Mouse (Mus musculus) kidney, adult 8-10 months (tissue): ENCODE data around the gene Srprb.
"Not testable (repeated sequence)": the region's sequence is repeated elsewhere in the genome, so short reads cannot be mapped to it uniquely, and the experiment has no call there.

ENCODE experiments used
- DNase-seq, 2 experiments: peaks; one replicate each; pipeline ENCODE4 v3.0.0; 2022

Gene Srprb

GRCm38 (mm10) chr9:103208802-103209423 lies 7.0 kb upstream of the Srprb start:
- DNase-seq: no peak

GRCm38 (mm10) chr9:103207846-103208245 lies 5.9 kb upstream of the Srprb start:
- peak; percentile 56 to 58 for DNase-seq

GRCm38 (mm10) chr9:103205786-103206185 lies 3.8 kb upstream of the Srprb start:
- no peak for DNase-seq

- no peak for DNase-seq
Observed at GRCm38 (mm10) chr9:103188416-103188815, 13.5 kb downstream of the Srprb start.

GRCm38 (mm10) chr9:103186747-103187146 lies 15.2 kb downstream of the Srprb start:
- DNase-seq: peak; percentile 64 to 69

GRCm38 (mm10) chr9:103185946-103186345 lies 16.0 kb downstream of the Srprb start:
- no peak for DNase-seq

- no peak for DNase-seq
Observed at GRCm38 (mm10) chr9:103184855-103185254, 17.1 kb downstream of the Srprb start.

- no peak for DNase-seq
Observed at GRCm38 (mm10) chr9:103181886-103182285, 20.1 kb downstream of the Srprb start.

GRCm38 (mm10) chr9:103180807-103181565 lies 21.0 kb downstream of the Srprb start:
- peak; percentile 53 to 66 for DNase-seq

GRCm38 (mm10) chr9:103180303-103180702 lies 21.6 kb downstream of the Srprb start:
- no peak for DNase-seq

- DNase-seq: no peak
Observed at GRCm38 (mm10) chr9:103175692-103176091, 26.2 kb downstream of the Srprb start.

GRCm38 (mm10) chr9:103174771-103175519 lies 27.0 kb downstream of the Srprb start:
- peak in 1 of 2 experiments; percentile 42 for DNase-seq

- no peak for DNase-seq
Observed at GRCm38 (mm10) chr9:103168771-103169170, 33.2 kb downstream of the Srprb start.

GRCm38 (mm10) chr9:103168046-103168445 lies 33.9 kb downstream of the Srprb start:
- no peak for DNase-seq

- DNase-seq: no peak
Observed at GRCm38 (mm10) chr9:103163806-103164205, 38.1 kb downstream of the Srprb start.

GRCm38 (mm10) chr9:103155158-103155557 lies 46.8 kb downstream of the Srprb start:
- not testable (repeated sequence) for DNase-seq

GRCm38 (mm10) chr9:103154568-103154967 lies 47.4 kb downstream of the Srprb start:
- no peak for DNase-seq

- DNase-seq: no peak
Observed at GRCm38 (mm10) chr9:103153286-103153685, 48.7 kb downstream of the Srprb start.

- DNase-seq: no peak
Observed at GRCm38 (mm10) chr9:103149074-103149799, 52.7 kb downstream of the Srprb start.

GRCm38 (mm10) chr9:103147103-103147502 lies 54.8 kb downstream of the Srprb start:
- no peak for DNase-seq

GRCm38 (mm10) chr9:103146703-103147102 lies 55.2 kb downstream of the Srprb start:
- no peak for DNase-seq

GRCm38 (mm10) chr9:103146257-103146656 lies 55.7 kb downstream of the Srprb start:
- no peak for DNase-seq

- no peak for DNase-seq
Observed at GRCm38 (mm10) chr9:103145351-103145750, 56.6 kb downstream of the Srprb start.
